Mouse (Mus musculus) stomach, embryonic 16.5 days (tissue): ENCODE measurements around the gene Rrbp1. TPM values are rescaled to one million over a fixed set of nuclear protein-coding genes. Genes with fewer than 3 reads are reported as not detected.
A peak's percentile ranks its signal among the peaks of the same experiment; 100 is the strongest.

ENCODE experiments used
- ATAC-seq: fragments of 200-750 bp; cut with Nextera tagmentation; 2 replicates; pipeline ENCODE4 v1.8.0; 2017; ENCODE audit warnings: moderate number of reproducible peaks, moderate TSS enrichment; ENCODE audit not compliant: insufficient read depth, low FRiP score
- H3K27ac ChIP-seq: fragments of 300-500 bp; sonication (generic); 2 replicates; pipeline ENCODE4 v1.5.1; 2014; ENCODE audit warnings: low read length
- H3K27me3 ChIP-seq: fragments of 300-500 bp; sonication (generic); 2 replicates; pipeline ENCODE4 v1.6.1; 2014; ENCODE audit warnings: low read length, control low read depth, mixed read lengths; ENCODE audit not compliant: control insufficient read depth, insufficient read depth
- H3K36me3 ChIP-seq: fragments of 300-500 bp; sonication (generic); 2 replicates; pipeline ENCODE4 v1.6.1; 2014; ENCODE audit warnings: low read length; ENCODE audit not compliant: control insufficient read depth, insufficient read depth
- H3K4me1 ChIP-seq: fragments of 300-500 bp; sonication (generic); 2 replicates; pipeline ENCODE4 v1.6.1; 2014; ENCODE audit warnings: low read length, control low read depth, mixed read lengths; ENCODE audit not compliant: control insufficient read depth, insufficient read depth
- H3K4me2 ChIP-seq: fragments of 300-500 bp; sonication (generic); 2 replicates; pipeline ENCODE4 v1.6.1; 2014; ENCODE audit warnings: low read depth, low read length, mixed read lengths
- H3K4me3 ChIP-seq: fragments of 300-500 bp; sonication (generic); replicated peaks from 2 replicates; pipeline ENCODE4 v1.5.1; 2014; ENCODE audit warnings: mild to moderate bottlenecking, low read length
- H3K9ac ChIP-seq: fragments of 300-500 bp; sonication (generic); 2 replicates; pipeline ENCODE4 v1.6.1; 2014; ENCODE audit warnings: low read length
- H3K9me3 ChIP-seq: fragments of 300-500 bp; sonication (generic); replicated peaks from 2 replicates; pipeline ENCODE4 v1.6.1; 2016; ENCODE audit warnings: low read length, control low read depth; ENCODE audit not compliant: control insufficient read depth
- WGBS: fragments of 180-500 bp; shearing (Covaris S2); extraction: QIAGEN DNeasy Blood & Tissue Kit; methylation state at CpG from one replicate; pipeline ENCODE4 v1.1.7; 2014; 5-methylcytosine and 5-hydroxymethylcytosine counted together
- polyA plus RNA-seq: library from polyadenylated mRNA; unstranded; fragments of >200 nt; fragmentation: Nextera tagmentation; extraction: Ambion mirVana; gene quantifications from 2 replicates; pipeline ENCODE4 v1.2.1, GENCODE M21; 2015

The Rrbp1 gene
- polyA plus RNA-seq, 1 experiment from 2014 or later = 115 TPM

DNA sequence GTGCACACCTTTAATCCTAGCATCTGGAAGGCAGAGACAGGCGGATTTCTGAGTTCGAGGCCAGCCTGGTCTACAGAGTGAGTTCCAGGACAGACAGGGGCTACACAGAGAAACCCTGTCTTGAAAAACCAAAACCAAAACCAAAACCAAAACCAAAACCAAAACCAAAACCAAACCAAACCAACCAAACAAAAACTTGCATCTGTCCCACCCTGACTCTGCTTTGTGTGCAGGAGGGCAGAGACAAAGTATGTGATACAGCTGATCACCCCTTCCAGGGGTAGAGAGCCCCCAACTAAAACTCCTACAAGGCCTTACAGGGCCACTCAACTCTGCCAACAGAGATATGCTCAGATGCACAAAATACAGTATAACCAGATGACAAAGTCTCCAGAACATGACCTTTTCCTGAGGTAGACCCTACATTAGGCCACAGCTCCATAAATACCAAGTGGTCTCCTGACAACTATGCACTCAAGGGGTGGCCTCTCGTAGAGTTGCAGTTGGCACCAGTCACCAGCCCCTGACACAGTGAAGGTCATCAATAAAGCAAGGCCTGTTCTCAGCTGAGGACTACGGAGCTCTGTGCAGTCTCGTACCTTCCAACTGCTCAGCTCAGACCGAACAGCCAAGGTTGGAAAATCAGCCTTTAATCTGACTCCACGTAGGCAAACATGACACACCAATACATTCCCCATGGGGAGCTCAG is 18.9 kb downstream of the Rrbp1 start:
- no peaks in the 10 kb centered on the region for H3K27me3 ChIP-seq
- H3K27ac ChIP-seq = no peak overlapping the region
- H3K4me1 ChIP-seq = peaks cover 7% of the 10 kb centered on the region; the same call in 1 of the 2 replicates
- no peak overlapping the region for H3K4me2 ChIP-seq
- no peak overlapping the region for H3K9ac ChIP-seq
- no peaks in the 10 kb centered on the region for H3K36me3 ChIP-seq
- ATAC-seq = peak; percentile 29; the same call in 1 of the 2 replicates
- no peaks in the 10 kb centered on the region for H3K9me3 ChIP-seq
- WGBS = 79% methylated on average over 7 of the region's 7 CpGs
- H3K4me3 ChIP-seq = no peak overlapping the region

DNA sequence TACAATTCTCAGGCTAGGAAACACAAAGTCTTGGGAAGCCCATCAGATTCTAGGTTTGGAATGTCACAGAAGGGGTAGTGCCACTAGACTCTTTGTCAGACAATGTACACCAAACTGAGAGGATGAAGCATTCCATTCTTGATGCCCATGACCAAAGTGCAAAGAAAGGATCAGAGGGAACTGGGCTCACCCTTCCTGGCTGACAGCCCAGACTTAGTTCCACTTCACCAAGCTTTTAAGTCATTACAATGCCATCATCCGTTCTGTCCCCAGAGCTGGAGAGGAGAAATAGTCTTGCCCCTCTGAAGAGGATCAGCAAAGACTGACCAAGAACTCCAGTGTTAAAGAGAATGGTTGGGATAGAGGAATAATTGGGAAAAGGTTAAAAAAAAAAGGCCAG is 20.1 kb downstream of the Rrbp1 start:
- H3K27ac ChIP-seq = no peak overlapping the region
- no peak overlapping the region for H3K9ac ChIP-seq
- H3K9me3 ChIP-seq = no peaks in the 10 kb centered on the region
- no peaks in the 10 kb centered on the region for H3K27me3 ChIP-seq
- WGBS = 51% methylated on average over 1 of the region's 1 CpGs
- H3K4me2 ChIP-seq = no peak overlapping the region
- H3K36me3 ChIP-seq = no peaks in the 10 kb centered on the region
- H3K4me3 ChIP-seq = no peak overlapping the region
- peaks cover 7% of the 10 kb centered on the region; the same call in 1 of the 2 replicates for H3K4me1 ChIP-seq
- ATAC-seq = no peak

DNA sequence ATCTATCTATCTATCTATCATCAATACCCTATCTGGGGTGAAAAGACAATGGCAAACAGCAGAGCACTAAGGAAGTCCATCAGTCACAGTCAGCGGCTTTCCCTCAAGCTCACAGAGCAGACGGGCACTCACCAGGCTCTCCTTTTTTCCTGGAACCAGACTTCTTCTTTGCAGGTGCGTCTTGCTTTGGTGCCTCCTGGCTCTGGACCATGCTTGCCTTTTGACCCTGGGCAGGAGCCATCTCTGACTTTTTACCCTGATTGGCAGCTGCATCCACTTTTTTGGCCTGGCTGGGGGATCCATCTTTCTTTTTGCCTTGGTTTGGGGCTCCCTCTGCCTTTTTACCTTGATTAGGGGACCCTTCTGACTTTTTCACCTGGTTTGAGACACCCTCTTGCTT is 23.0 kb downstream of the Rrbp1 start:
- 78% methylated on average over 3 of the region's 3 CpGs for WGBS
- Histone ChIP-seq H3K9ac (no peak overlapping the region), H3K27me3 (no peaks in the 10 kb centered on the region), H3K4me1 (peaks cover 7% of the 10 kb centered on the region; the same call in 1 of the 2 replicates), H3K27ac (no peak overlapping the region), H3K9me3 (no peaks in the 10 kb centered on the region), H3K4me3 (no peak overlapping the region), H3K4me2 (no peak overlapping the region), H3K36me3 (peaks cover 4% of the 10 kb centered on the region; the same call in 1 of the 2 replicates)
- no peak for ATAC-seq

DNA sequence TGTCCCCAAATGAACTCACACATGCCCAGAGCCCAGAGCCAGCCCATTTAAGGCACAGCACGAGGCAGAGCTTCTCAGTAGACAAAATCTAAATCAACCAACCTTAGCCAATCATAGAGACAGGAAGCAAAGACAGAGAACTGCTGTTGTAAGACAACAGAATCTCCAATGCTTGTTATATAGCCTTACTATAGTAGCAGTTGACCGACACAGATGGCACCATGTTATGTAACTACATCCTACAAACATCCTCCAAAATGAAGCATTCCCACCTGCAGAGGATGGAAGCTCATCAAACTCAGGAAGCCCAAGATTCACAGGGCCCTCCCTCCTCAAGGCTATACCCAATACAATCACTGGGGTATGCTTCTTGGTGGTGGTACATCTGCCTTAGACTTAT is 23.6 kb downstream of the Rrbp1 start:
- WGBS = 70% methylated on average over 2 of the region's 2 CpGs
- H3K27me3 ChIP-seq = no peaks in the 10 kb centered on the region
- H3K4me2 ChIP-seq = no peak overlapping the region
- H3K4me3 ChIP-seq = no peak overlapping the region
- H3K27ac ChIP-seq = no peak overlapping the region
- no peak overlapping the region for H3K9ac ChIP-seq
- peaks cover 3% of the 10 kb centered on the region; the same call in 1 of the 2 replicates for H3K4me1 ChIP-seq
- no peaks in the 10 kb centered on the region for H3K9me3 ChIP-seq
- H3K36me3 ChIP-seq = peaks cover 4% of the 10 kb centered on the region; the same call in 1 of the 2 replicates
- ATAC-seq = no peak

DNA sequence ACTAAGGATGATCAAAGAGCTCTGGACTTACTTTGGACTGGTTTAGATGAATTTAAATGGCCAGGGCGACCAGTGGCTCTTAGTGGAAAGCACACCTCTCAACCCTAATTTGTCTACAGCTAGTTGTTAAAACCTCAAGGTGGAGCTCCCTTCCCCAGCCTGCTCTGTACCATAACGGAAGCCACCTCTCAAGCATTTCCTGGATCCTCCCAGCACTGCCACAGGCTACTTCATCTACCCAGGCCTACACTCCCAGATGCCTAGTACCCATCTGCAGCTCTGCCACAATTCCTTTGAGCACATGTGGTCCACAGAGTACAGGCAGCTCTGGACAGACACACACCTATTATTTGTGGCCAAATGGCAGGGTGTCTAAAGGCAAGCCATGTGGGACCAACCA is 27.6 kb downstream of the Rrbp1 start:
- Histone ChIP-seq H3K27ac (no peak overlapping the region), H3K9me3 (no peaks in the 10 kb centered on the region), H3K36me3 (peaks cover 4% of the 10 kb centered on the region; the same call in 1 of the 2 replicates), H3K27me3 (no peaks in the 10 kb centered on the region), H3K4me1 (no peaks in the 10 kb centered on the region), H3K9ac (no peak overlapping the region), H3K4me2 (no peak overlapping the region), H3K4me3 (no peak overlapping the region)
- 65% methylated on average over 2 of the region's 2 CpGs for WGBS
- ATAC-seq = no peak

DNA sequence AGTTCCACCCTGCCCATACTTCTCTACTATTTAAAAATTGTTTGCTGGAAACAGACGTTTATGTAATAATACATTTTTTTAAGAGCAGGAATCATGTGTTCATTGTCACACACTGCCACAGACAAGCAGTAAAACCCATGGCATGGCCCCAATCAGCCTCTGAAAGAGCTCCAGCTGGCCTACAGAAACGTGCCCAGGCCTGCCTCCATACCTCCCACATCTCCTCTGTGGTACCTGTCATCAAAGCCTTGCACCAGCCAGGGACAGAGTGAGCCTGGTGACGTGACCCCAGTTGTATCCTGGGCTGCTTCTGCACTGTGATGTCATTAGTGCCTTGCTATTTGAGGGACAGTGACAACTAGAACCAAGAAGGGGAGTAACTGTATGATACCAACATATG is 28.2 kb downstream of the Rrbp1 start:
- Histone ChIP-seq H3K9me3 (no peaks in the 10 kb centered on the region), H3K4me1 (no peaks in the 10 kb centered on the region), H3K36me3 (peaks cover 4% of the 10 kb centered on the region; the same call in 1 of the 2 replicates), H3K27me3 (no peaks in the 10 kb centered on the region), H3K9ac (no peak overlapping the region), H3K4me3 (no peak overlapping the region), H3K4me2 (no peak overlapping the region), H3K27ac (no peak overlapping the region)
- WGBS = 44% methylated on average over 3 of the region's 3 CpGs
- peak; percentile 27; the same call in 1 of the 2 replicates for ATAC-seq

DNA sequence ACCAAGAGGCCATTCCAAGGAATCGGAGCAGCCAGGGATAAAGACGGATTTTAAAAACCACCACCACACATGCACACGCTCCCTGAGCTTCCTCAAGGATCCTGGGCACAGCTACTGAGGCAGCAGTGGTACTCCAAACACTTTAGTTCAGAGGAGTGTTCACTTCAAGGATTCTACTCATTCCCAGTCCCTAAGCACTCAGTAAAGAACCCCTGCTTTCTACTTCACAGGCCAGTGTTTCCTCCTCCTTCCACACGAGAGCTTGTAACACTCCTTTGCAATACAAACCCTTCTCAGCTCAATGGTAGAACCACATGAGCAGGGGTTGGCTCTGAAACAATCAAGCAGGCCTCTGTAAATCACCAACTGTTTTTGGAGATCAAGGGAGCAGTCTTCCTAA is 28.9 kb downstream of the Rrbp1 start:
- H3K4me2 ChIP-seq = no peak overlapping the region
- no peak overlapping the region for H3K9ac ChIP-seq
- H3K27ac ChIP-seq = no peak overlapping the region
- H3K9me3 ChIP-seq = no peaks in the 10 kb centered on the region
- H3K4me1 ChIP-seq = no peaks in the 10 kb centered on the region
- H3K27me3 ChIP-seq = no peaks in the 10 kb centered on the region
- peaks cover 4% of the 10 kb centered on the region; the same call in 1 of the 2 replicates for H3K36me3 ChIP-seq
- ATAC-seq = no peak
- 84% methylated on average over 4 of the region's 4 CpGs for WGBS
- no peak overlapping the region for H3K4me3 ChIP-seq

DNA sequence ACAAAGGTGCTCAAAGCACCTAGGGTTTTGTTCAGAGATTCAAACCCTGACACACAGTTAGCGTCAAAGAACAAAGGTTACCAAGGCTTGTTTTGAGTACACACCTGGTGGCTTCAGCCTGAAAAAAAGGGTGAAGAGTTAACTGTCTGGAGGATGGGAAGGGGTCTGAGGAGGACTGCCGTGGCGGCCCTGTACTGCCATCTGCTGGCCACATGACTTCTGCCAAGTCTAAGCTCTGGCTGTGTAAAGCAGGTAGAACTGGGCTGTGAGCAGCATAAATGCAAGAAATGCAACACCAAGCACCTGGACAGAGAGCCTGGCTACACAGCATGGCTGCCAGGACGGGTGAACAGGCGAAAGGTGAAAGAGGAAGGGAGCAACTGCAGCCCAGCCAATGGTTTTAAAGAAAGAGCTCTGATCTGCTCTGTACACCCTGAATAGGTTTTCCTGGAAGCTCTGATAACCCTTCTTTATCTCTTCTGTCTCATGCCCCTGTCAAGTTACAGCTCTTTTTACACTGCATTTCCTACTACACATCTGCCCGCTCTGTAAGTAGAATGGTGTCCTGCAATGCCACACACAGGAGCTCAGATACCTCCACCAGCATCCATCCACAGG is 30.2 kb downstream of the Rrbp1 start:
- Histone ChIP-seq H3K27ac (no peak overlapping the region), H3K9ac (no peak overlapping the region), H3K4me1 (no peaks in the 10 kb centered on the region), H3K27me3 (no peaks in the 10 kb centered on the region), H3K36me3 (peaks cover 4% of the 10 kb centered on the region; the same call in 1 of the 2 replicates), H3K4me3 (no peak overlapping the region), H3K9me3 (no peaks in the 10 kb centered on the region), H3K4me2 (no peak overlapping the region)
- 34% methylated on average over 6 of the region's 6 CpGs for whole genome bisulfite sequencing
- ATAC-seq = peak; percentile 58

DNA sequence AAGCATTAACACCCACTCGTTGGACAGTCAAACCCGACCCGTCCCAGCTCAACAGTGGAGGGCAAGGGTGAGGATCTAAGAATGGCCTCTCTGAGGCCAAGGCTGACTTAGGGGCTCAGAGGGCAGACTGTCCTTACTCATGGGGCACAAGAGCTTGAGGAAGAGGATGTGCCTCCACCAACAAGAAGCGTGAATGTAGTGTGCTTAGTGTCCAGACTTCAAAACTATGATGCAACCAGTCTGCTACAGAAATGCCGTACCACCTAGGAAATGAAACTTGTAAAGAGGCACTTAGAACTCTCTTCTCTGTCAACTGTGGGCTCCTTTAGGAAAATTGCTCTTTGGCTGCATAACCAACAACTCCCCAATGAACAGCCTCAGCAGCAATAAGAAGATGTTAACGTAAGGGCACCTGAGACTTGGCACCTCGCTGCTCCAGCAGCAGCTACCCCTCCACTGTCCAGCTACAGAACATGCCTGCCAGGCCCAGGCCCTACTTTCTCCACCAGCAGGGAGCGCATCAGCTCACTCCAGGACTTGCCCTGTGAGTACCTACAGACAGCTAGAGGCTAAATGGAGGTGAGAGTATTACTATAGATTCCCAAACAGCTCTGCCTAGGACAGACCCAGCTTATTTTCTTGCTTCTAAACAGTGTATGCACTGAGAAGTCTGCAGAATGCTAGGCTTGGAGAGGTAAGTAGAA is 32.5 kb downstream of the Rrbp1 start:
- H3K36me3 ChIP-seq = 0 out of 2 replicates have a peak, but pooled peaks cover under 1% of the 10 kb centered on the region

More for the DNA sequence above, 32.5 kb downstream of the Rrbp1 start:
- no peak overlapping the region for H3K4me2 ChIP-seq
- no peak for ATAC-seq
- H3K9ac ChIP-seq = no peak overlapping the region
- no peaks in the 10 kb centered on the region for H3K4me1 ChIP-seq
- H3K9me3 ChIP-seq = no peaks in the 10 kb centered on the region
- H3K4me3 ChIP-seq = no peak overlapping the region
- no peak overlapping the region for H3K27ac ChIP-seq
- H3K27me3 ChIP-seq = no peaks in the 10 kb centered on the region
- 87% methylated on average over 8 of the region's 8 CpGs for WGBS
